In genomic region chr10:5547769-5548168, GRCm38 (mm10) we compare ENCODE assay signal across 14 mouse cellular contexts. TPM values are rescaled to one million over a fixed set of nuclear protein-coding genes. Genes with fewer than 3 reads are reported as not detected.
"Had no signal": no experiment of that assay in that cellular context is flagged by ENCODE, and none has a peak within 500 bp of the region (broad histone marks: within the 10 kb centered on the region; RNA-seq: fewer than 3 reads in every experiment).

No protein-coding gene starts in this region.

- DNase-seq: kidney, postnatal 25 days; lung, postnatal 14 days; right cerebral cortex, adult 18-20 months; right cerebral cortex, postnatal 25 days; thymus, postnatal 4 days had no signal

- H3K9ac ChIP-seq: lung, embryonic 15.5 days; midbrain, embryonic 13.5 days; neural tube, embryonic 15.5 days had no signal

- H3K4me3 ChIP-seq: limb, embryonic 10.5 days; lung, embryonic 15.5 days; midbrain, embryonic 13.5 days; myocyte; neural tube, embryonic 15.5 days had no signal

- H3K9me3 ChIP-seq: limb, embryonic 10.5 days; lung, embryonic 15.5 days; midbrain, embryonic 13.5 days; neural tube, embryonic 15.5 days had no signal

- H3K4me2 ChIP-seq: liver, embryonic 11.5 days; lung, embryonic 15.5 days; midbrain, embryonic 13.5 days had no signal

- ATAC-seq: midbrain, embryonic 13.5 days had no signal

- H3K27ac ChIP-seq: left cerebral cortex, adult 2 months; limb, embryonic 10.5 days; lung, embryonic 15.5 days; macrophage; midbrain, embryonic 13.5 days; neural tube, embryonic 15.5 days; stomach, postnatal 0 days had no signal

- H3K36me3 ChIP-seq: limb, embryonic 10.5 days; lung, embryonic 15.5 days; midbrain, embryonic 13.5 days; neural tube, embryonic 15.5 days had no signal

- H3K27me3 ChIP-seq: lung, embryonic 15.5 days; neural tube, embryonic 15.5 days had no signal

RNA-seq across cellular contexts. Expression of gene Myct1, which starts 45.8 kb away (rescaled TPM):
- polyA plus RNA-seq: myocyte had no signal
